Mouse (Mus musculus) ovary, adult 10 weeks (tissue): Measurements from ENCODE around the gene Clcf1. TPM values are rescaled to one million over a fixed set of nuclear protein-coding genes. Genes with fewer than 3 reads are reported as not detected.

Source experiments
- polyA plus RNA-seq: library from polyadenylated mRNA; stranded (reverse); fragments of 350-450 nt; fragmentation: Illumina TruSeq; extraction: RNeasy Lipid Tissue Mini Kit (QIAGEN cat#74804); gene quantifications from one replicate; pipeline ENCODE4 v1.2.3, GENCODE M21; 2014

The Clcf1 gene
- polyA plus RNA-seq = 0.26 TPM

DNA sequence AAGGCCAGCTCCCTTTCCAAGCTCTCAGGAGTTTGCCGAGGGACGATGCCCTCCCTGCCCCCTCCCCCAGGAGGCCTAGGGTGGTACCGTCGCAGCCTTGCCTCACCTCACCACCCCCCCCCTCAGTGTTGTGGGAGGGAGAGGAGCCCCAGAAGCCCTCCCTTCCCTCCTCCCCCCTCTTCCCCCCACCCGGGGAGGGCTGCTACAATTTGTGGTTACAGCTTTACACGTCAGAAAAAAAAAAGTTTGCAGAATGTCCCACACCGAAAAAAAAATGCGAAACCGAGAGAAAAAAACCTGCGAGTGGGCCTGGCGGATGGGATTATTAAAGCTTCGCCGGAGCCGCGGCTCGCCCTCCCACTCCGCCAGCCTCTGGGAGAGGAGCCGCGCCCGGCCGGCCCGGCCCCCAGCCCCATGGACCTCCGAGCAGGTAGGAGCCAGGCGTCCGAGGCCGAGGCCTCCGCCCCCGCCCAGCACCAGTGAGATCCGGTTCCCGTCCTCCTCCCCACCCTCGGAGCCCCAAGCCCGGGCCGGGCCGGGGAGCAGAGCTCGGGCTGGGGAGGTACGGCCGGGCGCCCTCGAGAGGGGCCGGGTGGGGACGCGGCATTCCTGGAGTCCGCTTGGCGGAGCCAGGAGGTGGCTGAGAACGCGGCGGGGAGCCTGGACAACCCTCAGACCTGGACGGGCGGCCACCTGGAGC, at the start of gene Clcf1, which contains the start of gene AC109138.7:
TSS of gene Clcf1 (plus strand) at position 168 of the 700 bp plus-strand sequence.
TSS of gene AC109138.7 (plus strand) at position 287 of the 700 bp plus-strand sequence.

DNA sequence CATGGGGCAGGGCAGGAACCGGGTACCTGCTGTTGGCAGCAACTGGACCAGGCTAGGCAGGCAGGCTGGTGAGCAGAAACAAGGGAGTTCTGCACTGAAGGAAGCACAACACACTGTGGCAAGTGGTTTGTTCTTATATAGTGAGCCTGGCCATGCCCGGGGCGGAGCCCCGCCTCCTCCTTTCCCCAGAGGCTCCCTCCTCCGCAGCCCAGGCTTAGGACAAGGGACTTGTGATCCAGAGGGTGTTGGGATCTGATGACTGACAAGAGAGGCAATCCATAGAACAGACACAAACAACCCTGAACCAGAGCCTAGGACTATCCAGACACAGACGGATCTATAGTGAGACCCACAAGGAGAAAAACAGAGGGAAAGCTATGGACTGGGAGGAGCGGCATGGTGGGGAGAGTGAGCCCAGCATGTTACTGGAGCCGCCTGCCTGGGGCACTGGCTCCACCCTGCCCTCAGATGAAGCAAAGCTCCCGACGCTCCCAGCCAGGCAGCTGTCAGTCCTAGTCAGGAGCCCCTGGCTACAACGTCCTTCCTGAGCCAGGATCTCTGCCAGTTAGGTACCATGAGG, 38.6 kb upstream of the Clcf1 start, which contains the start of gene Carns1:
TSS of gene Carns1 (minus strand) at position 112 of the 580 bp plus-strand sequence.

DNA sequence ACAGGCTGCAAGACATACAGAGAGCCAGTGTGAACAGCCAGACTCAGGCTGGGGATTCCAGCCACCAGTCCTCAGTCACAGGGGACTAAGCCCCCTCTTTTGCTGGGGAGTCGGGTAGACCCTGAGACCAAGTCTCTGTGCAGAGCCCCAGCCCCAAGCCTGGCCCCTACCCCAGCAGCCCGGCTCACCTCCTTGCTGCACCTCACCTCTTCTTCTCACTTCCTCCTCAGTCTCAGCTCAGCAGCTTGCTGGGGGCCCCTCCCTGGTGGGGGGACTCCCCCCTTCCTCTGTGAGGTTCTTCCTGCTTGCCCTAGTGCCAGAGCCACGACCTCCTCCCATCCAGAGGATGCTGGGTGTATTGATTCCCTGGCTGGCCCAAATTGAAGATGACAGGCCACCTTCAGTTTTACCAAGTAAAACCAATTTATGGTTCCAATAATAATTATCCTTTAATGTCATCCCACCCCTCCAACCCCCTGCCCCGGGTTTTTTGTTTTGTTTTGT, 23.2 kb upstream of the Clcf1 start, which contains the start of gene Tbc1d10c:
TSS of gene Tbc1d10c (minus strand) at position 454 of the 504 bp plus-strand sequence.

DNA sequence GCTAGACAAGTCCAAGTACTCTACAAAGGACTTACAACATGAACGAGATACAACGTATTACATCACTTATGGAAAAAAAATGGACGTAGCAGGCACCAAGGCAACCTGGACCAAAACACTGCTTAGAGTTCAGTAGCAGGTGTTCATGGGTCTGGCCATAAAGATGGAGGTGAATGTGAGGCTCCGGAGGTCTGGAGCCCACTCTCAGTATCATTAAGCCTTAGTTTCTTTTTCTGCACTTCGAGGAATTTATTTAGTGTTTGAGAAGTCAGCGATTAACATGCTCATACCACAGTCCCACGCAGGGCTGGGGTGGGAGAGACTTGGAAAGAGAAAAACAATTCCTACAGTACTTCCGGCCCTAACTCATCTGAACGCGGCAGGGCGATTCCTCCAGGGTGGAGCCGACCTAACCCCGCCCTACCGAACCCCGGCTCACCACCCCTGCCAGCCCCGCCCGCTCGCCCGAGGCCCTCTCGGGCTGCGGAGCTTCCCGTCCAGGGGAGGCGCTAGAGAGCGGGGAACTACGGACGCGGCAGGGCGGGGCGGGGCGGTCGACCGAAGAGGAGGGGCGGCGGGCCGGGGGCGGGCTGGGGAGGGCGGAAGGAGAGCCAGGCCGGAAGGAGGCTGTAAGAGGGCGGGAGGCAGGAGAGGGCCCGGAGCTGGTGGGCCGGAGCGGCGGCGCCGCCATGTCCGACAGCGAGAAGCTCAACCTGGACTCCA, 22.3 kb upstream of the Clcf1 start, which contains the start of gene Ppp1ca:
TSS of gene Ppp1ca (plus strand) at position 538 of the 723 bp plus-strand sequence.

DNA sequence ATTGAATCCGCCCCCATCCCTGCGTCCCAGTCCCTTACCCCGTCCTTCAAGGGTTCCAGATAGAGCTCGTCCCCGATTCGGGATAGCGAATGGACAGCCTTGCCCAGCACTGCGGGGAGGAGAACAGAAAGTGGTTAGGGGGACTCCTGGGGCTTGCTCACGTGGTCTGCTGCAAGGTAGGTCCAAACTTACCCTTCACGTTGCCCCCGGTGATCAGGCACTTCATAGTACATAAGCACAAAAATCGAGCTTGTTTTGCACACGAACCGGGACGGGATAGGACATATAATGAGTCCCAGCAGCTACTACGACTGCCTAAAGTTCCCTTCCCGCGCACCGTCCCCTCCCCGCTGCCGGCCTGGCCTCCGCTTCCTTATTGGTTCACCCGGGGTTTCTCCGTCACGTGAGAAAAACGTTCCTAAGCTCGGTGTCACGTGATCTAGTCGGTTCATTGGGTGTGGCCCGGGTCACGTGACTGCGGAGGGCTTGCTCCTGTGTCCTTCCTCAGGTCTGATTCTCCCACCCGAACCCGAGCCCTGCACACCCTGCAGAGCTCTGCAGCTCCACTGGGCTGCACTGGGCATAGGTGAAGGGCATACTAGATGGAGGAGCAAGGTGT, 12.6 kb upstream of the Clcf1 start, which contains the start of gene Rad9a:
TSS of gene Rad9a (minus strand) at position 372 of the 619 bp plus-strand sequence.

DNA sequence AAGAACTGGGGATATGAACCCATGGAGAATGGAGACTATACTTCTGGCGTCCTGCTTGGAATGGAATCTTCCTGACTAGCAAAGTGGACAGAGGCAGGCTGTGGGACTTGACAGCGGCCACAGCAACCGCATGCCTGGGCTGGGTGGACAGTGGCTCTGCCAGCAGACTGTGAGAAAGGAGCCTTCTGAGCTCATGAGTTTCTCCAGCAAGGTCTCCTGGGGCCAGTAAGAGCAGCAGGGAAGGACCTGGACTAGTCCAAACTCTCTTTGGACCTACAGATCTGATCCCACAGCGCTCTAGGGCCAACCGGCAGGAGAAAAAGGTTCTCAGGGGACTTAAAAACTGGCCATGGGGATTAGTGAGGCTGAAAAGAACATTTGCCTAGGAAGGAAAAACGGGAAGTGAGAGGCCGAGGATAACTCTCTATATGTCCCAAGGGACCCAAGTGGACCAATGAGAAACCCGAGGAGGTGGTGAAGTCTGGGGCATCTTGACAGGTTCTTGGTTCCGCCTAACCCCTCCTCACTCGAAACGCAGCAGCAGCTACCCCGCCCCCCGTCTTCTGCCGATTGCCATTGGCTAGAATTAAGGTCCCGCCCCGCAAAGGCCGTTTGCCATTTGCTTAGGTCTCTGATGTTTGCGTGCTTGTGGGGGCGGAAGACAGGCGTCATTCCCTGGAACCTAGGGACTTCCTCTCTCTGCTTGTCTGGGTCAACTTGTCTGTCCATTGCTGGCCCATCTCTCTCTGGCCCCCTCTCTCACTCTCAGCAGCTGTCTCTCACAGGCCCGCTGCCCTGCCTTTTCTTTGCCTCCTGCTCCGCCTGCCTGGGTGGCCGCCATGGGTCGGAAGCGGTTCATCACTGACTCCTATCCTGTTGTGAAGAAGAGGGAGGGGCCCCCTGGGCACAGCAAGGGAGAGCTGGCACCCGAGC, 17.5 kb downstream of the Clcf1 start, which contains the start of gene Pold4:
TSS of gene Pold4 (plus strand) at position 647 of the 933 bp plus-strand sequence.

DNA sequence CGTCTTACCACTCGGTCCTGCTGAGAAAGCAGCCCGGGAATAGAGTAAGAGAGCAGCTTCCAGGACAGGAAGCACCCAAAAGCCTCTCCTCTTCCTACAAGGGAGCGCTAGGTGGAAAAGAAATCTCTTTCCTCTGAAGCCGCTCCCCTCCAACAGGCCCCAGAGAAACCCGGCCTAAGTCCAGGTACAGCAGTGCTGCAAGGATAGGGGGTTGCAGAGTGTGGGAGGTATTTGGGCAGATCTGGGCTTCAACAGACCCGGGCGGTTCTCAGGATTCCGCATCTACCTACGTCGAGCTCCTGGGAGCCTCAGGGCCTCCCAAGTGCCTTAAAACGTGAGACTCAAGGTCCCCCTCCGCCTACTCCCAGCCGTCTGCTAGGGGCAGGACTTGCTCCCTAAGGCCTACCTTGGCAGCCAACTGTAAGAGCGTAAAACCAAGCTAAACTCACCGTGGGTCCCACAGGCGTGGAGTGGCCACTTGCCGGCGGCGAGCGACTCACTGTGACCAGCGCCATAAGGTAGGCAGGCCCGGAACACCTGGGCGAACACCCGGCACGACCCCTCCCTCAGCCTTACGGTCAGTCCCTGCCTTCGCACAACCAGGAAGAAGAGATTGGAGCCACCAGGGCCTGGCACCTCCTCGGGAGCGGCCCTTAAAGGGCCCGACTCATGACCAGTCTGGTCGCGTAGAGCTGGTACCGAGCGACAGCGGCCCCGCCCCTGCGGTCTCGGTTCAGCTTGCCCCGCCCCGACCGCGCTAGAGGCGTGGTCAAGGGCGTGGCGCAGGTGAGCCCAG, 54.7 kb downstream of the Clcf1 start, which contains the start of gene Ssh3:
TSS of gene Ssh3 (minus strand) at position 615 of the 796 bp plus-strand sequence.

Other genes with a start within 250 kb of the Clcf1 start
- gene Aldh3b2, start 241.9 kb upstream of the Clcf1 start, polyA plus RNA-seq = not detected
- 1.3 TPM for gene Acy3, start 227.7 kb upstream of the Clcf1 start, polyA plus RNA-seq
- not detected for gene Tbx10, start 221.5 kb upstream of the Clcf1 start, polyA plus RNA-seq
- gene Nudt8, start 213.7 kb upstream of the Clcf1 start, polyA plus RNA-seq = not detected
- not detected for gene Gm49405, start 213.6 kb upstream of the Clcf1 start, polyA plus RNA-seq
- not detected for gene Doc2g, start 210.9 kb upstream of the Clcf1 start, polyA plus RNA-seq
- 2.2 TPM for gene Ndufv1, start 201.4 kb upstream of the Clcf1 start, polyA plus RNA-seq
- 13.3 TPM for gene Gstp1, start 176.3 kb upstream of the Clcf1 start, polyA plus RNA-seq
- gene Gstp2, start 168.2 kb upstream of the Clcf1 start, polyA plus RNA-seq = 5.3 TPM
- gene Gstp3, start 154.7 kb upstream of the Clcf1 start, polyA plus RNA-seq = not detected
- not detected for gene Cabp2, start 132.7 kb upstream of the Clcf1 start, polyA plus RNA-seq
- not detected for gene Cdk2ap2, start 117.1 kb upstream of the Clcf1 start, polyA plus RNA-seq
- gene Pitpnm1, start 114.2 kb upstream of the Clcf1 start, polyA plus RNA-seq = 0.37 TPM
- gene Aip, start 88.4 kb upstream of the Clcf1 start, polyA plus RNA-seq = 1.00 TPM
- gene Gpr152, start 74.5 kb upstream of the Clcf1 start, polyA plus RNA-seq = not detected
- gene Cabp4, start 70.2 kb upstream of the Clcf1 start, polyA plus RNA-seq = not detected
- 12.7 TPM for gene Coro1b, start 65.6 kb upstream of the Clcf1 start, polyA plus RNA-seq
- gene Ptprcap, start 60.6 kb upstream of the Clcf1 start, polyA plus RNA-seq = 1.6 TPM
- 1.2 TPM for gene Rps6kb2, start 50.9 kb upstream of the Clcf1 start, polyA plus RNA-seq
- gene Carns1, start 38.8 kb upstream of the Clcf1 start, polyA plus RNA-seq = 1.00 TPM
- not detected for gene Tbc1d10c, start 23.0 kb upstream of the Clcf1 start, polyA plus RNA-seq
- 102 TPM for gene Ppp1ca, start 22.2 kb upstream of the Clcf1 start, polyA plus RNA-seq
- gene Rad9a, start 12.6 kb upstream of the Clcf1 start, polyA plus RNA-seq = 3.0 TPM
- not detected for gene AC109138.7, start 119 bp downstream of the Clcf1 start, polyA plus RNA-seq
- not detected for gene Pold4, start 17.7 kb downstream of the Clcf1 start, polyA plus RNA-seq
- 1.9 TPM for gene Ssh3, start 54.9 kb downstream of the Clcf1 start, polyA plus RNA-seq
- not detected for gene Ankrd13d, start 68.9 kb downstream of the Clcf1 start, polyA plus RNA-seq
- 19.6 TPM for gene Grk2, start 92.0 kb downstream of the Clcf1 start, polyA plus RNA-seq
- 79.9 TPM for gene Kdm2a, start 184.0 kb downstream of the Clcf1 start, polyA plus RNA-seq
- 1.00 TPM for gene Rhod, start 225.2 kb downstream of the Clcf1 start, polyA plus RNA-seq